Mouse (Mus musculus) CH12.LX (cell line): ENCODE results near the gene Cdc14a. TPM values are rescaled to one million over a fixed set of nuclear protein-coding genes. Genes with fewer than 3 reads are reported as not detected.

Experiments used
- DNase-seq: peaks from one replicate; pipeline ENCODE4 v3.0.0-alpha.2; 2013; ENCODE audit errors: extremely low read depth
- H3K27ac ChIP-seq: 2 replicates; pipeline ENCODE4 v1.5.1; 2012; ENCODE audit warnings: low read depth, mild to moderate bottlenecking, control low read depth, moderate library complexity; ENCODE audit not compliant: insufficient read depth
- H3K27me3 ChIP-seq: replicated peaks from 2 replicates; pipeline ENCODE3; 2012; ENCODE audit warnings: inconsistent platforms
- H3K36me3 ChIP-seq, 2 experiments: replicated peaks in 1 of 2; 2 replicates each; pipeline versions ENCODE3 to v1.6.1; 2012; ENCODE audit warnings: inconsistent platforms in 1 of 2, low read length in 1 of 2, mild to moderate bottlenecking in 1 of 2, mixed read lengths in 1 of 2, moderate library complexity in 1 of 2; ENCODE audit not compliant: control insufficient read depth in 1 of 2, insufficient read depth in 1 of 2
- H3K4me1 ChIP-seq, 2 experiments: 2 replicates each; pipeline ENCODE4 v1.6.1; 2012; ENCODE audit warnings: inconsistent platforms in 1 of 2, moderate library complexity in 1 of 2; ENCODE audit not compliant: insufficient read depth in 2 of 2, control insufficient read depth in 1 of 2
- H3K4me2 ChIP-seq: 2 replicates; pipeline ENCODE4 v1.6.1; 2012; ENCODE audit warnings: low read depth, mild to moderate bottlenecking, control low read depth; ENCODE audit not compliant: poor library complexity, insufficient read depth, severe bottlenecking
- H3K4me3 ChIP-seq, 3 experiments: fragments of 150-350 bp in 1 of 3; sonication (generic) in 1 of 3; replicated peaks in 1 of 3; 2 replicates each; pipeline versions ENCODE3 to v1.5.1; 2011 to 2012; ENCODE audit warnings: low read depth in 2 of 3, low read length in 2 of 3, mild to moderate bottlenecking in 2 of 3, moderate library complexity in 2 of 3, control low read depth in 1 of 3, improper control_type of control experiment in 1 of 3, inconsistent platforms in 1 of 3, mixed read lengths in 1 of 3; ENCODE audit not compliant: poor library complexity in 1 of 3
- H3K79me2 ChIP-seq: replicated peaks from 2 replicates; pipeline ENCODE4 v1.6.1; 2012; ENCODE audit warnings: mild to moderate bottlenecking, moderate library complexity; ENCODE audit not compliant: control insufficient read depth, poor library complexity, insufficient read depth, severe bottlenecking; ENCODE audit errors: extremely low read depth
- H3K9ac ChIP-seq: 2 replicates; pipeline ENCODE4 v1.6.1; 2012; ENCODE audit warnings: low read depth, mild to moderate bottlenecking, control low read depth, moderate library complexity; ENCODE audit not compliant: insufficient read depth
- H3K9me3 ChIP-seq: replicated peaks from 2 replicates; pipeline ENCODE3; 2012; ENCODE audit warnings: low read length, inconsistent platforms, mixed read lengths
- BHLHE40 ChIP-seq: IDR thresholded peaks from 2 replicates; pipeline ENCODE4 v1.6.1; 2011; ENCODE audit warnings: mild to moderate bottlenecking, low read depth, low read length, improper control_type of control experiment
- CHD1 ChIP-seq: IDR thresholded peaks from 2 replicates; pipeline ENCODE4 v1.6.1; 2012; ENCODE audit warnings: low read depth, low read length, improper control_type of control experiment, inconsistent platforms
- E2F4 ChIP-seq: IDR thresholded peaks from 2 replicates; pipeline ENCODE4 v1.6.1; 2011; ENCODE audit warnings: low read depth, low read length, improper control_type of control experiment; ENCODE audit not compliant: insufficient replicate concordance
- ETS1 ChIP-seq: conservative IDR thresholded peaks from 2 replicates; pipeline ENCODE4 v1.6.1; 2012; ENCODE audit warnings: low read depth, mild to moderate bottlenecking, inconsistent platforms, low read length, improper control_type of control experiment, moderate library complexity
- HCFC1 ChIP-seq: IDR thresholded peaks from 2 replicates; pipeline ENCODE4 v1.6.1; 2012; ENCODE audit warnings: low read depth, mild to moderate bottlenecking, inconsistent platforms, low read length, improper control_type of control experiment
- IRF4 ChIP-seq: IDR thresholded peaks from 2 replicates; pipeline ENCODE4 v1.6.1; 2014; ENCODE audit warnings: low read depth, mild to moderate bottlenecking, inconsistent platforms, low read length, improper control_type of control experiment
- JUN ChIP-seq: IDR thresholded peaks from 2 replicates; pipeline ENCODE4 v1.6.1; 2011; ENCODE audit warnings: low read depth, mild to moderate bottlenecking, low read length, improper control_type of control experiment, moderate library complexity; ENCODE audit not compliant: insufficient read depth
- KAT2A ChIP-seq: IDR thresholded peaks from 2 replicates; pipeline ENCODE4 v1.6.1; 2012; ENCODE audit warnings: low read length, improper control_type of control experiment, inconsistent platforms; ENCODE audit not compliant: insufficient replicate concordance
- MAX ChIP-seq: IDR thresholded peaks from 2 replicates; pipeline ENCODE4 v1.6.1; 2011; ENCODE audit warnings: low read length, improper control_type of control experiment
- MXI1 ChIP-seq: IDR thresholded peaks from 2 replicates; pipeline ENCODE4 v1.6.1; 2011; ENCODE audit warnings: mild to moderate bottlenecking, low read depth, low read length, improper control_type of control experiment
- NELFE ChIP-seq: IDR thresholded peaks from 2 replicates; pipeline ENCODE4 v1.6.1; 2011; ENCODE audit warnings: low read depth, low read length, improper control_type of control experiment
- NRF1 ChIP-seq: IDR thresholded peaks from 2 replicates; pipeline ENCODE4 v1.6.1; 2014; ENCODE audit warnings: low read depth, mild to moderate bottlenecking, inconsistent platforms, low read length, improper control_type of control experiment, moderate library complexity
- POLR2AphosphoS2 ChIP-seq: IDR thresholded peaks from 2 replicates; pipeline ENCODE4 v1.6.1; 2011; ENCODE audit warnings: low read depth, low read length, improper control_type of control experiment
- UBTF ChIP-seq: IDR thresholded peaks from 2 replicates; pipeline ENCODE4 v1.6.1; 2012; ENCODE audit warnings: low read depth, mild to moderate bottlenecking, inconsistent platforms, low read length, improper control_type of control experiment, moderate library complexity
- dilution Hi-C: fragments of 300-500 bp; cut with MboI; formaldehyde crosslinking; loops from 2 replicates; pipeline ENCODE4 v1.14.3; 2020; ENCODE audit warnings: low sequenced_read_pairs; ENCODE audit not compliant: extremely low pct_unique_long_range_greater_than_20kb, extremely low pct_ligation_motif_present
- in situ Hi-C: fragments of 300-500 bp; cut with MboI; formaldehyde crosslinking; loops from 3 replicates; pipeline ENCODE4 v1.14.3; 2019; ENCODE audit warnings: low sequenced_read_pairs, low pct_ligation_motif_present, low pct_unique_long_range_greater_than_20kb, mixed read lengths
- polyA plus RNA-seq: library from polyadenylated mRNA; unstranded; fragments of >175 nt; gene quantifications from 2 replicates; pipeline ENCODE4 v1.2.1, GENCODE M21; 2012; ENCODE audit warnings: low read depth; ENCODE audit not compliant: insufficient read length
- total RNA-seq, 2 experiments: library from RNA; depleted of rRNA; stranded (reverse); fragments of 300-350 nt in 1 of 2; fragments of >200 nt in 1 of 2; gene quantifications; 2 replicates each; pipeline ENCODE4 v1.2.3; 2012 to 2014

Cdc14a gene
- total and polyA plus RNA-seq, 3 experiments: 9.4 to 12.1 (median 9.8) TPM

DNA sequence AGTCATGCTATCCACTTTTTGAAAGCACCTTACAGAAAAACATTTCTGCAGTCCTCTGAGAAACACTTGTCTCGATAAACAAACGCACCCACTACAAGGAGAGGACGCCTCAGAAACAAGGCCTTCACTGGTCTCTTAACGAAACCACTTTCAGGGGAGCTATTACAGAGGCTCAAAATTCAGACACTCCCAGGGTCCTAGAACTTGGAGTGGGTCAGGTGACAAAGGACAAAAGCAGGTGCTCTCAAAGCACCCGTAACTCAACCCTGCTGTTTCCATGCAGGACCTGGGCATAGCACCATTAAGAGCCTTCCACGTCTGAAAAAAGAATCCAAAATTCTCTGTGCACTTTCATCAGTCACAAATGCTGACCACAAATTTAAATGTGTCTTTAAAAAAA lies 26.5 kb downstream of the Cdc14a start:
- no peaks in the 10 kb centered on the region for H3K4me1 ChIP-seq
- TF ChIP-seq NRF1 (no peak), JUN (no peak), IRF4 (no peak), MXI1 (no peak), KAT2A (no peak), CHD1 (no peak), E2F4 (no peak), HCFC1 (no peak), POLR2AphosphoS2 (no peak), ETS1 (no peak), UBTF (no peak), BHLHE40 (no peak)
- TF ChIP-seq, all 38 proteins: peak for 0
- Histone ChIP-seq H3K9me3 (no peaks in the 10 kb centered on the region), H3K79me2 (no peaks in the 10 kb centered on the region; the same call in 1 of the 2 replicates), H3K4me2 (no peak overlapping the region), H3K27me3 (no peaks in the 10 kb centered on the region), H3K36me3 (peaks cover 34 to 53% of the 10 kb centered on the region in 2 experiments), H3K27ac (no peak overlapping the region), H3K4me3 (no peak overlapping the region), H3K9ac (no peak overlapping the region)
- dilution Hi-C loops (no loop called here), in situ Hi-C loops (no loop called here)
- DNase-seq: no peak

DNA sequence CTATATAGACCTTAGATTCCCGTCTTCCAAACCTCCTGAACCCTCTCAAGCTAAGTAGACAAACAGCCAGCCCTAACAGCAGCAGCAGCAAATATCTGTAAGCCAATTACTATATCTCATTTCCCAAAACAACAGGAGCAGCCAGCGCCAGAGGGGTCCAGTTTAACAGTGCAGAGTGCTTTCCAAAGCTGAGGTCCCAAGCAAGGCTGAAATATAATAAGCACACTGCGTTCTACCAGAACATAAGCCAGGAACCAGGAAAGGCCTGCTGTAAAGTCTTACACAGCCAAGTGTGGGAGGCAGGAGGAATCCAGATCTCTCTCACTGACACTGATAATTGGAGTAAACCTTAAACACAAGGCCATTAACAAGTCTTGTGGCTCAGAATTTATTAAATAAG lies 27.3 kb downstream of the Cdc14a start:
- no peak for TF ChIP-seq BHLHE40
- TF ChIP-seq MAX: no peak
- TF ChIP-seq POLR2AphosphoS2: no peak
- TF ChIP-seq E2F4: no peak
- TF ChIP-seq NELFE: no peak
- TF ChIP-seq JUN: no peak
- TF ChIP-seq CHD1: no peak
- in situ Hi-C loops (no loop called here), dilution Hi-C loops (no loop called here)
- Histone ChIP-seq H3K27me3 (no peaks in the 10 kb centered on the region), H3K4me2 (no peak overlapping the region), H3K4me1 (no peaks in the 10 kb centered on the region), H3K9ac (no peak overlapping the region), H3K4me3 (no peak overlapping the region), H3K36me3 (peaks cover 32 to 53% of the 10 kb centered on the region in 2 experiments), H3K27ac (no peak overlapping the region), H3K9me3 (no peaks in the 10 kb centered on the region), H3K79me2 (no peaks in the 10 kb centered on the region; the same call in 1 of the 2 replicates)
- no peak for DNase-seq
